Mouse (Mus musculus): ENCODE results near the gene Fgfr2.

GRCm38 (mm10) chr7:130855681-130856080 is 2267.5 kb downstream of the Fgfr2 start:
- no peak for TF ChIP-seq CTCF (IDR thresholded peaks at IDR 0.05; ENCODE audit: borderline replicate concordance, extremely low read depth, insufficient read depth, insufficient read length)
- TF ChIP-seq POLR2A (IDR thresholded peaks at IDR 0.05; ENCODE audit: borderline replicate concordance, extremely low read depth, insufficient read depth, insufficient read length, poor library complexity, severe bottlenecking) = no peak

Measured in brain, embryonic 14.5 days (tissue).